Mouse (Mus musculus) G1E-ER4 (cell line): ENCODE data around the gene Nradd. TPM values are rescaled to one million over a fixed set of nuclear protein-coding genes. Genes with fewer than 3 reads are reported as not detected.
A peak's percentile ranks its signal among the peaks of the same experiment; 100 is the strongest.

ENCODE experiments used
- GATA1 ChIP-seq: IDR thresholded peaks from one replicate; pipeline ENCODE4 v1.8.0; 2012; ENCODE audit warnings: low read length, inconsistent platforms
- polyA plus RNA-seq: library from polyadenylated mRNA; stranded (reverse); fragments of >175 nt; gene quantifications from 2 replicates; pipeline ENCODE4 v1.2.3, GENCODE M21; 2012

Nradd gene
- 3.2 and 4.1 TPM in 2 replicates for polyA plus RNA-seq

DNA sequence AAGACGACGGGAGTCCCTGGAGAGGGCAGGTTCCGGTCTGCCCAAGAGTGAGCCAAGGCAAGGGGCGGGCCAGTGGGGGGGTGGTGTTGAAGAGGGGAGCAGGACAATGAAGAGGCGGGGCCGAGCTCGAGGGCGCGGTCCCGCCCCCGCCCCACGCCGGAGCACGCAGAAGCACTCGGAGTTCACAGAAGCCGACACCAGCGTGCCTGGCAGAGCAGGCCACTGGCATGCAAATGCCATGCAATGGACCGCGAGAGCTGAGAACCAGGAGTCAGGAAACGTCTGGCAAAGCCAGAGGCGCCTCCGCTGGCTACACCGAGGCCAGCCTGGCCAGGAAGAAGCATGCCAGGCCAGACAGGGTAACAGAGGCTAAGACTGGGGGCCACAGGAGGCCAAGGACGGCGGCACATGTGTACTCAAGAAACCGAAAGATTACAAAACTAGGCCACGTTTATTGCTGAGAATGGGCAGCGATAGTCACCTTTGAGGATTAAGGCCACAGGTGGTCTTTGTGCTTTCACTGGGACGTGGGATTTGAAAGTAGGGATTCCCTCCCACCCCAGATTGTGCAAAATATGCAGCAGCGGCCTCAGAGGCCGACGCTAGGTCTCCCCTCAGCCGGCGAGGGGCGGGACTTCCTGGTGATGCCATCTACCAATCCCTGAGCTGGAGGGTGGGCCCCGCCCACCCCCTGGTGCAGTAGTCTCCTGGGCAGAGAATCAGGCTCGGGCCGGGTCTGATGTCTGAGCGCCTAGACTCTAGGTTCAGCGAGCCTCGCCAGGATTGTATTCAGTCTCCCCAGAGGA, at the start of gene Nradd:
TSS of gene Nradd (minus strand) at position 92 of the 806 bp plus-strand sequence.
- TF ChIP-seq GATA1: no peak

DNA sequence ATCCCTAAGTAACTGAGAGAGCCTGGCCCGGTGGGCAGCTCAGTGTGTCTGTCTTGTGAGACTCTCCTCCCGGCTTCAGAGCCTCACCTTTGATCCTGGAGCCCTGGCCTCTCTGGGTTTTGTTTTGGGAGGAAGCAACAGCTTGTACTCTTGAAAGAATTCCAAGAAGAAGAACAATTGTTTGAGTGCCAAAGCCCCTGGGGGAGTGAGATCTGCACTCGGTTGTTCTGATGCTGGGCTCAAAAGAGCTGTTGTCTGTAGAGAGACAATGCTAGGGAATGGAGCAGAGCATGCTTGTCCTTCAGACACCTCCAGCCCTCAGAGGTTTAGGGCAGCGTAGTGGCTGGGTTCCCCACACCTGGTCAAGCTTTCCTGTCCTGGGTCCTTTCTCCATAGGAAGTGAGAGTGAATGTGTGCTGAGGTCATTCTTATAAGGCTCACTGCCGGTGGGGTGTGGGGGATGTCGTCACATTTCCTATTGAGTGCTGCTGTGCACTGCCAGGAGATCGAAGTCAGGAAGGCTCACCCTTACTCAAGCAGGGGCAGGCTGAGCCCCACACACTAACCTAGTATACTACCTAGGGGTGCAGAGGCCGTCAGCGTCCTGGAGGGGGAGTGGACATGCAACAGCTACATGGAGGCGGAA, 49.0 kb upstream of the Nradd start:
- TF ChIP-seq GATA1: no peak

DNA sequence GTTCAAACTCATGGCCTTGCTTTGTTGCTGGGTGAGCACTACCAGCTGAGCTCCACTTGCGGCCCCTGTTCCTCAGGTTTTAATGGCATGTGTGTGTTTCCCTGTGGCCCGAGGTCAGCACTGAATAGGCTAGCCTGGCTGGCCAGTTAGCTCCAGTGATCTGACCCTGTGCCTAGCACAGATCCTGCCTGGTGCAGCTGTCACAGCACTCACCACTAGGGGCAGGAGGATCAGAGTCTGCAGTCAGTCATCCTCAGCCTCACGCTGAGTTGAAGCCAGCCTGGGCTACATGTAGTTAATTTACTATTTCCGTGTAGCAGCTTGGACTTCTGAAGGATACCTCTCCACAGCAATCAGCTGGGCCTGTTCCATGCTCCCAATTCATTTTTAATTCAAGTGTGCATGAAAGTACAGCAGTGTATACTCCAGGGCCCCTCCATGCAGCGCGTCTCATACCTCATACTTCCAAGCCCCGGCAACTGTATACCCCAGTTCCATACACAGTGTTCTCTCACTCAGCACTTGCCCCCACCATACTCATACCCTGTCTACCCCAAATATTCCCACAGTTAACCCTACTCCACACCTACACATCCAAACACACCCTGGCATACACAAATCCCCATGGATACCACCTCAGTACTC, 48.3 kb upstream of the Nradd start:
- TF ChIP-seq GATA1: no peak

DNA sequence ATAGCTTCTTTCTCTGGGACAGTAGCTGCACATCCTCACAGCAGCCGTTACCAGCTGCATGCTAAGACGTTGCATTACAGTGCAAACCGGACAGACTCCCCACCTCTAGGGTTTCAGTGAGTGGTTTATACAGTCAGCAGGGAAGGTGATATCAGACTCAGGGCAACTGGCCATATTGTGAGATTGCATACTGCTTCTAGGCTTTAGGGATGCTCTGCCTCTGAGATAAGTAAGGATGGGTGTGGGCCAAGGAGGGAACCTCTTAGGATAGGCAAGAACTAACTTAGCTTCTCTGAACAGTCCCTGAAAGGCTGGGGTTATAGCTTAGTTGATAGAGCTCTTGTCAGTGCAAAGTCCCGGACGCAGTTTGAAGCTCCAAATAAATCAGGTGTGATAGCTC, 45.5 kb upstream of the Nradd start:
- TF ChIP-seq GATA1: no peak

DNA sequence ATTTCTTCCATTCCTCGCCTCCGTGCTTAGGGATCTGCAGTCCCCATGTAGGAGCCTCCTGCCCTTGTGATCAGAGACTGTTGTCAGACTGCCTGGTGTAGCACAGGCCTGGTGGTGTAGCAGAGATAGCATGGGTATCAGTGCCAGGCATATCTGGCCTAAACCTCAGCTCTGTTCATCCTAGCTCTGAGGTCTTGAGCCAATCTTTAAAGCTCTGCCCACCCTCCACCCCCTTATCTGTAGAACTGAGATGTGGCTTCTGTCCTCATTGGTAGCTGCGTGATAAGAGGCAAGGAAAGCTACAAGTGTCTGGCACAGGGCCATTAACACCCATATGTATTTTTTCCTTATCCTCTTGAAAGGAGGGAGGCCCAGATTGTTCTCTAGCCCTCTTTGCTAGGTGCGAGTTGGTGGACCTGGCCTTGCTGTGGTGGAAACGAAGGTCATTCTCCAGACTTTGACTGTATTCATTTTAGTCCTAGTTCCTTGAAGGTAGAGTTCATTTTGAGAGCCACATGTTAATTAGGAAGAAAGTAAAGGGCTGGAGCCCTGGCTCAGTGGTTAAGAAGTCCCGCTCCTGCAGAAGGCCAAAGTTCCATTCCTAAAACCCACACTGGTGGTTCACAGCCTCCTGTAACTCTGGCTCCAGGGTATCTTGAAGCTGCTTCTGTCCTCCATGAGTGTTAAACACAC, 44.5 kb upstream of the Nradd start:
- TF ChIP-seq GATA1: peak; percentile 100

DNA sequence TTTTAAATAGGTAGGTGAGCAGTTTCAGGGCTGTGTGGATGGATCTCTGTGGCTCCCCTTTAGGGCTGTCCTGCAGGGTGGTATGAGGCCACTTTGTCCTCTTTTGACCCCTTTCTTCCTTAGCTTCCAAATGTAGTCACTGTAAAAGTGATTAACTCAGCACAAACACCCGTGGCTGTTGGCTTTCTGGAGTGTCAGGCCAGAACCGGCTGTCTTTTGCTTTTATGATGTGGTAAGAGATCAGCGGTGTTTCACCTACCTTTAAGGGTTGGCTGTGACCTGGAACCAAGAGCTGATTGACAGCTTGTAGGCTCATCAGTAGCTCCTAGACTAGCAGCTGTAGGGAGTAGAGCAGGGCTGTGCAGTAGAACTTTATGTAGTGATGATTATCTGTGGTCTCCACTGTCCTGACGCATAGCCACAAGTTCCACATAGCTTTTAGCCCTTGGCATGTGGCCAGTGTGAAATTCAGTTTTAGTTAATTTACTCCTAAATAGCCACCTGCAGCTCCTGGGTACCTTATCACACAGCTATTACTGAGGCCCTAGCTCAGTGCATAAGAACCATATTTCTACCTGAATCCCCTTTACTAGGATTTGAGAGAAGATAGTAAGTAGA, 43.1 kb upstream of the Nradd start:
- TF ChIP-seq GATA1: no peak

DNA sequence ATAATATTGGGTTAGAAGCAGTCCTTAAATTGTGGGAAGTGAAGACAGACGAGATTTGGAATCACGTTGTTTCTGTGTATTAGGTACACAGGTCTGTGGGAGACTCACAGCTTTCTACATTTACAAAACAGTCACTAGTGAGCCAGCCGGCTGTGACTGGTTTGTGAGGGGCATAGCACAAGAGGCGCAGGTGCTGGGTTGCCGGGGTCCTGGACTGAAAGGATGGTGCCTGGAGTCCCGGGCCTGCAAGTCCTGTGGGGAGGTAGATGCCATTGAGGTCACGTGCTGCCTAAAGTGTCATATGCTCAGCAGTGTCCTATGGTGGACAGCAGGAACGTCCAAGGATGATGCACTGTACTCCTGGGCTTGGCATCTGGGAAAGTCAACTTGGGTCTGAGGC, 42.1 kb upstream of the Nradd start:
- no peak for TF ChIP-seq GATA1

DNA sequence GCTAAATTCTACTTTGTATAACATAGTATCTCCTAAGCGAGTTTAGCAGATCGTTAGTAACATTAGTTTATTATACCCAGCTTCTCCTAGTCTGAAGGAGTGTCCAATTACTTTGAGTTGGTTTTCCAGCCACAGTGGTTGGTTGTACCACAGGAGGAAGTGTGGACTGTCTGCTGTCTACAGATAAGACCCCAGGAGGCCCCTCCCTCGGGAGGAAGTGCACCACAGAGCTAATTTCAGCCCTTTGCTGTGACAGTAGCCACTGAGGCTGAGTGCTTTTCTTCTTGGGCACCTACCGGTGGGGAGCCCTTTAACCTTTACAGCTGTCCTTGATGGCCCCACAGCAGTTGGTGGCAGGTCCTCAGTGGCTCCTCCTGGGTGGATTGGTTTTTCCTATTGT, 41.7 kb upstream of the Nradd start:
- peak; percentile 67 for TF ChIP-seq GATA1

DNA sequence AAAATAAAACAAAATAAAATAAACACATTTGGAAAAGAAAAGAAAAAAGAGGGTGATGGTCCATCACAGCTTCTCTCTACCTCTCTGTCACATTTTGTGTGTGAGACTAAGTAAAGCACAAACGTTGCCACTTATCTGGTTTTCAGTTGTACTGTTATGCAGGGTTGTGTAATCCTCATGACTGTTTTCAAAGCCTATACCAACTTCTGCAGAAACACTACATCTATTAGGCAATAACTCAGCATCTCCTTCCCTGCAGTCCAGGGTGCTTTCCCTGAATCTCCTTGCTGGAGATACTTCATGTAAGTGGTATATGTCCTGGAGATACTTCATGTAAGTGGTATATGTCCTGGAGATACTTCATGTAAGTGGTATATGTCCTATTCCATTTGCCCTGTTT, 38.6 kb upstream of the Nradd start:
- TF ChIP-seq GATA1: no peak

DNA sequence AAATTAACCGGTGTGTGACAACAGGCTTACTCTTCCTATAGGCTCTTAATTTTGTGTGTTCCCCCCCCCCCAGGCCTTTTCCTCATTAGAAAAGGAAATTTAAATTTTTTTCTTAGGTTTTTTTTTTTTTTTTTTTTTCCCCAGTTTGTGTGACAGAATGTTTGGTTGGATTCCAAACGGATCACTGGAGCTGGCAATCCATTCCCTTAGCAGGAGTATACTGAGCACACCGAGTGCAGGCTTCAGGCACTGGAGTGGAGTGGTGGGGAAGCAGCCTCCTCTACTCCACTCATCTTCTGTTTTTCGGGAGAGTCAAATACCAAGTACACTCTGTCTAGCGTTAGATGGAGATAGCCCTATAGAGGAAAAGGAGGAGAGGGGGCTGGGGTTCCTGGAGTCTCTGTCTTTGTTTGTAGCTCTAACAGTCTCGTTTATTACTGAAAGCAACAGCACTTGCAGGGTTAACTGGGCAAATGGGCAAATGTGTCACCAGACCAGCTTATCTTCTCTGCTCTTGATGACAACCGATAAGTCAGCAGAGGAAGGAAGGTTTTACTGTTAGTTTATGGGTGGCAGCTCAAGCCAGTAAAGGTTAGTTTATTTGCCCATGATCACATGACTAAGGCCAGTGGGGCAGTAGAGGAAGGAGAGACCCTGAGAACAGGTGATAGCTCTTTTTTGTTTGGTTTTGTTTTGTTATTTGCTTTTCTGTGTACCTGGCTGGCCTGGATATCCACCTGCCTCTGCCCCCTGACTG, 36.8 kb upstream of the Nradd start:
- peak; percentile 74 for TF ChIP-seq GATA1

DNA sequence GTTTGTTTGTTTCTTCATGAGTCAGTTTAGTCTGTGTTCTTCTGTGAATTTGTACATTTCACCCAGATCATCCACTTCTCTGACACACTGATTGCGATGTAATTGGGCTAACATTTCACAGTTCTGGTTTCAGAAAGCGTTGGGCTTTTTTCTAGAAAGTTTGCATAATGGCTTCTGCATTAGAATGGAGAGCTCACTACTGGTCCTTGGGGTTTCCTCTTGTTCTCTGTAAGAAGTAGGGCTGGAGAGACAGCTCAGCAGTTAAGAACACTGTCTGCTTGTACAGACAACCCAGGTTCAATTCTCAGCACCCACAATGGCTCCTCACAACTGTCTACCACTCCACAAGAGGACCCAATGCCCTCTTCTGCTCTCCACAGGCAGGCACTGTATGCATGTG, 36.0 kb upstream of the Nradd start:
- no peak for TF ChIP-seq GATA1

DNA sequence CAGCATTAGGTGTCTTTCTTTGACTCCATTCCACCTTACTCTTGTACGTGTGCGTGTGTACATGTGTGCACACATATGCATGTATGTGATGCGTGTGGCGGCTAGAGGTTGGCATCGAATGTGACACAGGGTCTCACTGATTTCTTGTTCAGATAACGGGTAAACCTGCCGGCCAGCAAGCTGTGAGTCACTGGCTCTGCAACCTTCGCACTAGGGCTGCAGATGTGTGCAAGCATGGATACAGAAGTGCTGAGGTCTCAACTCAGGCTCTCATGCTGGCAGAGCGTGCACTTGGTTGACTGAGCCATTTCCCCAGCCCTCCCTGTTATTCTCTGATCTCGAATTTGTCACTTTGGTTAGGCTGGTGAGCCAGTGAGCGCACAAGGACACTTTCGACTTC, 35.3 kb upstream of the Nradd start:
- no peak for TF ChIP-seq GATA1

DNA sequence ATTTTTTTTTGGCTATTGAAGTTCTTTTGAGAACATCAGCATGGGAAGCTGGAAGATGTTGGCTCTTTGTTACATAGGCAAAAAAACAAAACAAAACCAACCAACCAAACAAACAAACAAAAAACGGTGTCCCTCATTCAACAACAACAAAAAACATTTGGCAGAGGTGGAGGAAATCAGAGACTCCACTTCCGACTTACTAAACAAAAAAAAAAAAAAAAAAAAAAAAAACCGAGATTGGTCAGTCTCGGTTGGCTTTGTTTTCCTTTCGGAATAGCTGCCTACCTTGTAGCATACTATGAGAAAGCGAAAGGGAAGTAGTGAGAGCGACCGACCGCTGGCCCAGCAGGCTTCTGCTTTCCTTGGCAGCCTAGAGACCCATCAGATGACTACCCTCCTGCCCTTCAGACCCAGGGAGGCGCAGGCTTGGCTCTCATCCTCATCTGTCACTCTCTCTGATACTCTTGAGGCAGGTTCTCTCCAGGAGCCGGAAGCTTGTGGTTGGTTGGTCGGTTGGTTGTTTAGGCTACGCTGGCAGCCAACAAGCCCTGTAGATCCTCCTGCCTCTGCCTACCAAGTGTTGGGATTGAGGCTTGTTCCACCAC, 33.3 kb upstream of the Nradd start:
- no peak for TF ChIP-seq GATA1
